Mouse (Mus musculus) cerebellum, adult 11 months (tissue): ENCODE results near the gene Dnajb6.

Source experiments
- DNase-seq: peaks from one replicate; pipeline ENCODE4 v3.0.0; 2022

The Dnajb6 gene

GRCm38 (mm10) chr5:29853035-29853434, 117.5 kb downstream of the Dnajb6 start:
- DNase-seq = no peak

- no peak for DNase-seq
Observed at GRCm38 (mm10) chr5:29854376-29854775, 118.9 kb downstream of the Dnajb6 start.

GRCm38 (mm10) chr5:29854971-29855370, 119.5 kb downstream of the Dnajb6 start:
- no peak for DNase-seq

GRCm38 (mm10) chr5:29861522-29861921, 126.0 kb downstream of the Dnajb6 start:
- DNase-seq = no peak

- no peak for DNase-seq
Observed at GRCm38 (mm10) chr5:29862388-29862787, 126.9 kb downstream of the Dnajb6 start.

GRCm38 (mm10) chr5:29864291-29864737, 128.8 kb downstream of the Dnajb6 start:
- DNase-seq = no peak

- DNase-seq = no peak
Observed at GRCm38 (mm10) chr5:29864994-29865393, 129.5 kb downstream of the Dnajb6 start.
